Mouse (Mus musculus) activated CD4-positive, CD25-positive, alpha-beta regulatory T cell, adult 4 months (primary cell): ENCODE data around the gene Lmx1b. TPM values are rescaled to one million over a fixed set of nuclear protein-coding genes. Genes with fewer than 3 reads are reported as not detected.

ENCODE experiments used
- ATAC-seq: one replicate; pipeline ENCODE4 v1.8.0; 2017
- polyA plus RNA-seq, 2 experiments: library from polyadenylated mRNA; unstranded; fragments of 100-300 nt; shearing (Covaris generic); gene quantifications; one replicate each; pipeline ENCODE4 v1.2.1; 2017

Gene Lmx1b
- polyA plus RNA-seq, 2 experiments from 2014 or later: not detected

- ATAC-seq: no peak
Observed at GRCm38 (mm10) chr2:33630081-33631021, 10.0 kb downstream of the Lmx1b start.

DNA sequence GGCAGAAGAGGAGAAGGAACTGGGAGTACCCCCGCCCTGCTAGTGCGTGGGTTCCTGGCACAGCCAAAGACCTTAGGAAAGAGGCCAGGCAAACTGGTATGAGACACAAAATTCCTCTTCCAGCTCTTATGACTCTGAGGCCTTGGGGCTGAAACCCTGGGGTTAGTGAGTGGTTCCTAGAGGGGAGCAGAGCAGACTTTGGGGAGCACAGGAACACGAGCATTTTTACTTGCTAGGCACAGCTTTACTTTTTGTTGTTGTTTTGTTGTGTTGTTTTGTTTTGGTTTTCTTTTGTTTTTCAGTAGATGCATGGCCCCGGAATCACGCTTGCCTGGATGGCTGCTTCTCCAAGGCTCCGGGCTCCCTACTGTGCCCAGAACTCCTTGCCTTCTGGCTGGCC is 10.7 kb downstream of the Lmx1b start:
- no peak for ATAC-seq

DNA sequence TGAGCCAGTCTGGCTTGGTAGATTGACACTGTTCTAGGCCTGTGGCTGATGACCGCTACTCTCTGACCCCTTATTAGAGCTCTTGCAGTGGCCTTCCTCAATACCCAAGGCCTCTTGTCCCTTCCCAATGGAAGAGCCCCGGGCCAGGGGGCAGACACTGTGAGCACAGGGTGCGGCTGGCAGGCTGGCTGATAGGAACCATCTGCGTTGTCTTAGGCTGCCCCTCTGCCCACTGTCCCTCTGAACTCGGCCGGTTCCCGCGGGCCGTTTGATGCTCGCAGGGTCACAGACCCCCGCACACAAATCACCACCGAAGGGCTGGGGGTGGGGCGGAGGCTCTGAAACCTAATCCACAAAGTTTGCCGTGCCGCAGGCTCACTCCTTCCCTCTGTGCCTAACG is 11.5 kb downstream of the Lmx1b start:
- ATAC-seq: no peak

- ATAC-seq: no peak
Observed at GRCm38 (mm10) chr2:33627058-33627375, 13.3 kb downstream of the Lmx1b start.

DNA sequence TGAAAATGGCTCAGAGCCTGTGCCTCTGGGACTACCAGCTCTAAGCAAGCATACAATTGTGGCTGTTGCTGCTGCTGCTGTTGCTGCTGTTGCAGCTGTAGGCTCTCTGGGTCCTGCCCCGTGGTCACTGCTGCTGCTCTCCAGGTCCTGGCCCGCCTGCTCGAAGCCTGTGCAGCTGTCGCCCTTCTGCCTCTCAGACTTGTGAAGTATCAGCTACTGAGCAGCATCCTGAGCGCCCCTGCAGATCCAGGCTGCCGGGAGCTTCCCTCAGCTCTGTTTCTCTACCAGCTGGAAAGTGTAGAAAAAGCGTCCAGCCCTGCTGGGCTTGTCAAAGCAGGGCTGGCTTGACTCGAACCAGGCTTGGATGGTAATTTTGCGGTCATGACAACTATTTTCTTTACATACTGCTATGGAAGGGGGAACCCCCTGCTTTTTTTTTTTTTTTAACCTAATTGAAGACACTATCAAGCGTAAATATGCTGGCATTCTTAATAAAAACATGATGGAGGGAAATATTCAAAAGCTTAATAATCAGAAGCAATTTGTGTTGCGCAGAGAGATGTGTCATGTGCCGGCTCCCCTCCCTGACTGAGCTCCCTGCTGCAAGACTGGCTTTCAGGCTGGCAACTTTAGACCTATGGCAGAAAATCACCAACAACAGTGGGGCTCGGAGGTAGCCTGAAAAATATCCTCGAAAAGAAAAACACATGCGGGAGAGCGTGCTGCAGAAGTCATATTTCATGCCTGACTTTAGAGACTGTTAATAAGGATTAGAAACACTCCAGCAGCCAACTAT is 13.9 kb downstream of the Lmx1b start:
- no peak for ATAC-seq

- ATAC-seq: no peak
Observed at GRCm38 (mm10) chr2:33617670-33618069, 22.6 kb downstream of the Lmx1b start.

DNA sequence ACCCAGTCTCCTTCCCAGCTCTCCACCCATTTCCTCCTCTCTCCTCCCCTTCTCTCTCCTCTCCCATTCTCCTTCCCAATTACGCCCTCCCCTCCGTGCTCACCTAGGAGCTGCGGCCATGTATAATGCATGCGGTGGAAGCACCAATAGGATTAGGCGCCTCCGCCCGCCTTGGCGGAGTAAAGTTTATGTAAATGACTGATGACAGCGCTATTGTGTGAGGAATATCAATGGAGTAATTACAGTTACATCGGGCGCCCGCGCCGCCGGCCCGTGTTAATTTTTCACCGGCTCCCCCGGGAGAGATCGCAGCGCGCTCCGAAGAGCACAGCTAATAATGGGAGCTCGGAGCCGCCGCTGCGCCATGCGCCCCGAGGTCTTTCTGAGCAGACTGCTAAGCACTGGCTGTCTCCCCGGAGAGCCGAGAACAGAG is 23.9 kb downstream of the Lmx1b start:
- no peak for ATAC-seq

GRCm38 (mm10) chr2:33615843-33616344 is 24.4 kb downstream of the Lmx1b start:
- no peak for ATAC-seq

- no peak for ATAC-seq
Observed at GRCm38 (mm10) chr2:33605487-33606256, 34.6 kb downstream of the Lmx1b start.

- no peak for ATAC-seq
Observed at GRCm38 (mm10) chr2:33604846-33605486, 35.3 kb downstream of the Lmx1b start.

DNA sequence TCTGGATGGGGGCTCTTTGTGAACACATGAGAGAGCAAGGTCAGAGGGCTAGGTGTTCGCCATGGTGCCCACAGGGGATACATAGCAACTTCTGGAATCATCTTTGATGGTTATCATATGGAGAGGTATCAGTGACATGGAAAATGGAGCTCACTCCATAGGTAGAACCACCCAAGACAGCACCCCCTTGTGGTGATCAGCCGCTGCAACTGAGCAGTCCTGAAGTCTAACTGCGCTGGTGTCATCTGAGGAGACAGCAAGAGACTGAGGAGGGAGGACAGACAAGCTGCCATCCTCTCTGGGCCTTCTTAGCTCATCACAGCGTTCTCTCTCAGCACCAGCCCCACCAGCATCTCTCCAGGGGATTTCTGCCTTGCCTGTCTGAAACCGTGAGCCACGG is 39.8 kb downstream of the Lmx1b start:
- no peak for ATAC-seq

GRCm38 (mm10) chr2:33597384-33597783 is 42.9 kb downstream of the Lmx1b start:
- no peak for ATAC-seq

DNA sequence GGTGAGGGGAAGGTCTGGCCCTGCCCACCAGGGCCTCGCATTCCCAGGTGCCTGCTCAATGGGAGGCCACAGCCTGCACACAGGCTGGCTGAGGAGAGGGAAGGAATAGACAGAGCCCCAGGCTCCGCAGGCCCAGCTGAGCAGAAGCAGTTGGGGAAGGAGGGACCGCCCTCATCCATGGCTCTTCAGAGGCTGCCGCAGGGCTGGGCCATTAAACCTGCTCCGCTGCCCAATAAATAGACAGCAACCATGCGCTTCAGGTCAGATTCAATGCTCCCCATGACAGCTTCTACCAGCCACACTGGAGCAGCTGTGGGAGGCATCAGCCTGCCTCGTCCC is 45.3 kb downstream of the Lmx1b start:
- ATAC-seq: no peak

DNA sequence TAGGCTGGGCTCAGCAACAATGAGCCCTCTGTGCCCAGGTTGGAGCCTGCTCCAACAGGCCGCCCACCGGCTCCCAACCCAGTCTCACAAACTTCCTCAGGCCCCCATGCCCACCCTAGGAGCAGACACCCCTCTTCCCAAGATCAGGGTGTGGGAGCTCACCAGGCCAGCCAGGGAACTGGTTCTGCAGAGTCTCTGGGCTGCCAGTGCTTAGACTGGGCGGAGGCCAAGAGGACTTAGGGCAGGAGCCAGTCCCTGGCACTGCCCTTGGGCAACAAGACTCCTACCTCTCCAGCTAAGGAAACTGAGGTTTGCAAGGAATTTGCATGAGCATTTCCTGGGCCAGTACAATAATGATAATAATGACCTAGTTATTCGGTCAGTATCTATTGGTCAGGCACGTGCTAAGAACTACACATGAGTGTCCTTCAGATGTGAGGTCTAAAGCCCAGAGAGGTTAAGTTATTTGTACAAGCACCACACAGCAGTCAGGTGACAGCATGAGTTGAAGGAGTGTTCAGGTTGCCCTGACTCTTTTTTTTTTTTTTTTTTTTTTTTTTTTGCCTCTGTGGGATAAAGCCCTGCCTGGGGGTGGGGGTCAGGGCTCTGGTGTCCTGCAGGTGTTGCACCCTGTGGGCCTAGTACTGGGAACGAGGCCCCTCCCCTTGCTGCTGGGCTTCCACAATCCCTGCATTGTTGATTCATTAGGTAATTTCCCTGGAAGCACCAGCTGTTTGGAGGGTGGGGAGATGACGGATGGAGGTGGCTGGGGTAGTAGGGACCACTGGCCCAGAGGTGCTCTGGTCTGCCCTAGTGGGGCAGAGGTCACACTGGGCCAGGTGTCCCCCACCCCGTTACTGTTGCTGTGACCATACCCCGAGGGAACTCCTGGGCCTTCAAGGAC is 45.9 kb downstream of the Lmx1b start:
- no peak for ATAC-seq

- no peak for ATAC-seq
Observed at GRCm38 (mm10) chr2:33592931-33593555, 47.3 kb downstream of the Lmx1b start.

DNA sequence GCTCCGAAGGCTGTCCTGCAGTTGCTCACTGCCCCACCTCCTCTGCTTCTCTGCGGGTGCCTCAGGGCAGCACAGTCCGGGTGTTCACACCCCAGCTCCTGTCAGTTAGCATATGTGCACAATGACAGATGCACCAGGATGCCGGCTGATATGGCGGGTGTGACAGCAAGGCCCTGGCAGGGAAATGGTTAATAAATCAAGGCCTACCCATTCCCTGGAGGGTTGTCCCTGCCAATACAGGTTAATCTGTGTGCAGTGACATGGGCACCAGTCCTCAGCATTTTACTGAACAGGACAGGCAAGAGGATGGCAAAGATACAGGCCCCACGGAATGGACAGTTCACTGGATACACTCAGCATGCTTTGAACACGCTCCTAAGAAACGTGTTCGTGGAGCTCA is 51.0 kb downstream of the Lmx1b start:
- ATAC-seq: no peak

DNA sequence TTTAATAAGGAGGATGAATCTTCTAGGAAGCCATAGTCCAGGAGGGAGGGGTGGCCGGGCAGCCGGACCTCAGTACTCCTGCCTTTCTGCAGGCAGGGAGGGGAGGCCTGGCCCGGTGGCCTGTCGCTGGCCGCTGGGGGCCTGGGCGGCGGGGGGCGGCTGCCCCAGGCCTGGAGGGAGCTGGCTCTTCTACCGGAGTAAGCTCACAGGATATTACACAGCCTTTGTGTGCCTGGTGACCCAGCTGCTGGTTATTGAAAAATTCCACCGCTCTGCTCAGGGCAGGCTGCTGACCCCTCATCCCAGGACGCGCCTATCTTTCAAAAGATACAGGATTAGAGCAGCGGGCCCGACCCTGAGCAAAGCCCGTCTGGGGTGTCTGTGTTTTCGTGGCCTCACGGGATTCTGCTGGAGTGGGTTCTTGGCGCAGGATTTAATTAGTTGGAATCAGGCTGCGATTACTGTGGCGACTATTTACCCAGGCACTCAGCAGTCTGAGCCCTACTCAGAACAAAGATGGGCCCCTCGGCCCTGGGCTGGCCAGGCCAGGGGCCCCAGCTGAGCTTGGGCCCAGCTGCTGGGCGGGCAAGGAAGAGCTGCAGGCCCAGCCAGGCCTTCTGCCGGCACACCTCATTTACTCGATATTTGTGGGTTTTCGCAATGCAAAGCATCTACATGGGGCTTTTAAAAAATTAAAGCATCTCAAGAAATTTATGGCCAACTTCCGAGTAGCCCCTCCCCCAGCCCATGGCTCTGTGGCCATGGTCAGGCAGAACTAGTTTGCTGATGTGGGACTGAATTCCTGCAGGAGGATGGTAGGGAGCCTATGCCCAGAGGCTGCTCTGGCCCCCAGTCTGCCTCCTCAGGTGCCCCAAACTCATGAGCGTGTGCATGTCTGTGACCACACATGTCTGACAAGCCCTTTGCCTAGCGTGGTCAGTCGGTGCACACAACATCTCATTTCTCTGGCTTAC is 55.1 kb downstream of the Lmx1b start:
- no peak for ATAC-seq

DNA sequence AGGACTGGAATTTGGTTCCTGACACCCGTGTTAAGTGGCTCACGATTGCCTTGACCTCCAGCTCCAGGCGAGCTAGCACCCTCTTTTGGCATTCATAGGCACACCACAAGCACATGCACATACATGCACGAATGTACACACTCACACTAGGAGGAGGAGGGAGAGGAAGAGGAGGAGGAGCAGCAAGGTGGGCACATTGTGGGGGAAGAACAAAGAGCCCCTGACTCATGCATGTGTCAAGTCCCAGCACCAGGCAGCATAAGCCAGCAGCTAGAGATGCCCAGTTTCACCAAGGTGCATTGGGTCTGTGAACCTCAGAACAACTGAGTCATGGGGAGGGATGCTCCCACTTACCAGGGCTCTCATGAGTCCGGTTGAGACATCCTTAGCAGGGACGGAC is 56.5 kb downstream of the Lmx1b start:
- ATAC-seq: no peak

GRCm38 (mm10) chr2:33583317-33583716 is 57.0 kb downstream of the Lmx1b start:
- no peak for ATAC-seq
